Mouse (Mus musculus) testis, adult 2 months (tissue): ENCODE measurements around the gene Gm20388.

ENCODE experiments used
- CTCF ChIP-seq: fragments of 200-500 bp; IDR thresholded peaks from 2 replicates; pipeline ENCODE4 v1.5.1; 2012; ENCODE audit warnings: low read depth, mild to moderate bottlenecking, inconsistent platforms, low read length, moderate library complexity; ENCODE audit not compliant: control insufficient read depth, insufficient read depth, insufficient replicate concordance
- POLR2A ChIP-seq: fragments of 200-500 bp; IDR thresholded peaks from 2 replicates; pipeline ENCODE4 v1.6.1; 2012; ENCODE audit warnings: low read depth, mild to moderate bottlenecking, inconsistent platforms, low read length, moderate library complexity; ENCODE audit not compliant: control insufficient read depth

DNA sequence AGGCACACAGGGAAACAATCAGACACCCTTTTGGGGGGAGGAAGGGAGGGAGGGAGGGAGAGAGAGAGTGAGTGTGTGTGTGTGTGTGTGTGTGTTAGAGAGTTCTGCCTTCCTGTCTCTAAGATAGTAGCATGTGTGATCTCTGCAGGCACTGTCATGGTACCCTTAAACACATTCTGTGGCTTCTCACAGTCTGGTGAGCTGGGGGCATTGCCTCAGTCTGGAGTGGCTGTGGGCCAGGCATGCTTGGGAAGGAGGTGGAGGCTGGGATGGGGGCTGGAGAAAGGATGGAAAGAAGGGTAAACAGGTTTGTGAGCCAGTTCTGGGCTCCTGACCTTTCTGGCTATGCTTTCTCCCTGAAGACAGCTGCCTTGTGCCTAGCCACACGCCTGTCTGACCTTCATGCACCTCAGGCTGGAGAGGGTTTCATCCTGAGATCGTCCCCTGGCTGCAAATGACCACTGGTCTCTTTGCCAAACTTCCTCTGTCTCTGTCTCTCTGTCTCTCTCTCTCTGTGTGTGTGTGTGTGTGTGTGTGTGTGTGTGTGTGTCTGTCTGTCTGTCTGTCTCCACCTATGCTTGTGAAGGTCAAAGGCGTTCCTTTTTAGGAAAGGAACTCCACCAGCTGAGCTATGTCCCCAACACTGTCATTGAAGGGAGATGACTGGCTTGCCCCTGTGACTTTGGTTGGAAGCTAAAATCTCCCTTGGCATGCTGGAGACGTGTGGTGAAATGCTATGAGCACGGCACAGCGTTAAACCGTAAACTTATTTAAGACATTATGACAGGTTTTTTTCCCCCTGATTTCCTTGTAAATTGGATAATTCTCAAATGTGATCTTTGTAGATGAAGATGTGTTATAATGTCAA is 4195.9 kb downstream of the Gm20388 start:
- no peak for TF ChIP-seq CTCF
- TF ChIP-seq POLR2A = no peak
